Mouse (Mus musculus) megakaryocyte, embryonic 14.5 days (primary cell): ENCODE results near the gene Irgc1.

ENCODE experiments used
- FLI1 ChIP-seq: IDR thresholded peaks from 2 replicates; pipeline ENCODE4 v1.6.1; 2012; ENCODE audit warnings: low read length, inconsistent platforms, mixed read lengths
- GATA1 ChIP-seq: IDR thresholded peaks from 3 replicates; pipeline ENCODE4 v1.6.1; 2012; ENCODE audit warnings: mixed read lengths, low read length, inconsistent platforms, borderline replicate concordance

- TF ChIP-seq GATA1 (no peak), FLI1 (no peak)
Measured at GRCm38 (mm10) chr7:24466835-24467234, 14.7 kb upstream of the Irgc1 start.
